Mouse (Mus musculus) CH12.LX (cell line): ENCODE results near the gene Nebl. TPM values are rescaled to one million over a fixed set of nuclear protein-coding genes. Genes with fewer than 3 reads are reported as not detected.

ENCODE experiments used
- DNase-seq: peaks from one replicate; pipeline ENCODE4 v3.0.0-alpha.2; 2013; ENCODE audit errors: extremely low read depth
- H3K27ac ChIP-seq: 2 replicates; pipeline ENCODE4 v1.5.1; 2012; ENCODE audit warnings: low read depth, mild to moderate bottlenecking, control low read depth, moderate library complexity; ENCODE audit not compliant: insufficient read depth
- H3K27me3 ChIP-seq: replicated peaks from 2 replicates; pipeline ENCODE3; 2012; ENCODE audit warnings: inconsistent platforms
- H3K36me3 ChIP-seq, 2 experiments: replicated peaks in 1 of 2; 2 replicates each; pipeline versions ENCODE3 to v1.6.1; 2012; ENCODE audit warnings: inconsistent platforms in 1 of 2, low read length in 1 of 2, mild to moderate bottlenecking in 1 of 2, mixed read lengths in 1 of 2, moderate library complexity in 1 of 2; ENCODE audit not compliant: control insufficient read depth in 1 of 2, insufficient read depth in 1 of 2
- H3K4me1 ChIP-seq, 2 experiments: 2 replicates each; pipeline ENCODE4 v1.6.1; 2012; ENCODE audit warnings: inconsistent platforms in 1 of 2, moderate library complexity in 1 of 2; ENCODE audit not compliant: insufficient read depth in 2 of 2, control insufficient read depth in 1 of 2
- H3K4me2 ChIP-seq: 2 replicates; pipeline ENCODE4 v1.6.1; 2012; ENCODE audit warnings: low read depth, mild to moderate bottlenecking, control low read depth; ENCODE audit not compliant: poor library complexity, insufficient read depth, severe bottlenecking
- H3K4me3 ChIP-seq, 3 experiments: fragments of 150-350 bp in 1 of 3; sonication (generic) in 1 of 3; replicated peaks in 1 of 3; 2 replicates each; pipeline versions ENCODE3 to v1.5.1; 2011 to 2012; ENCODE audit warnings: low read depth in 2 of 3, low read length in 2 of 3, mild to moderate bottlenecking in 2 of 3, moderate library complexity in 2 of 3, control low read depth in 1 of 3, improper control_type of control experiment in 1 of 3, inconsistent platforms in 1 of 3, mixed read lengths in 1 of 3; ENCODE audit not compliant: poor library complexity in 1 of 3
- H3K79me2 ChIP-seq: replicated peaks from 2 replicates; pipeline ENCODE4 v1.6.1; 2012; ENCODE audit warnings: mild to moderate bottlenecking, moderate library complexity; ENCODE audit not compliant: control insufficient read depth, poor library complexity, insufficient read depth, severe bottlenecking; ENCODE audit errors: extremely low read depth
- H3K9ac ChIP-seq: 2 replicates; pipeline ENCODE4 v1.6.1; 2012; ENCODE audit warnings: low read depth, mild to moderate bottlenecking, control low read depth, moderate library complexity; ENCODE audit not compliant: insufficient read depth
- H3K9me3 ChIP-seq: replicated peaks from 2 replicates; pipeline ENCODE3; 2012; ENCODE audit warnings: low read length, inconsistent platforms, mixed read lengths
- CHD1 ChIP-seq: IDR thresholded peaks from 2 replicates; pipeline ENCODE4 v1.6.1; 2012; ENCODE audit warnings: low read depth, low read length, improper control_type of control experiment, inconsistent platforms
- CHD2 ChIP-seq: IDR thresholded peaks from 2 replicates; pipeline ENCODE4 v1.6.1; 2011; ENCODE audit warnings: low read length, improper control_type of control experiment
- CTCF ChIP-seq, 2 experiments: IDR thresholded peaks in 1 of 2; conservative IDR thresholded peaks in 1 of 2; 2 replicates each; pipeline ENCODE4 v1.5.1; 2011 to 2012; ENCODE audit warnings: low read depth in 2 of 2, low read length in 2 of 2, improper control_type of control experiment in 1 of 2, inconsistent platforms in 1 of 2, mild to moderate bottlenecking in 1 of 2, moderate library complexity in 1 of 2
- E2F4 ChIP-seq: IDR thresholded peaks from 2 replicates; pipeline ENCODE4 v1.6.1; 2011; ENCODE audit warnings: low read depth, low read length, improper control_type of control experiment; ENCODE audit not compliant: insufficient replicate concordance
- ELF1 ChIP-seq: IDR thresholded peaks from 2 replicates; pipeline ENCODE4 v1.6.1; 2014; ENCODE audit warnings: low read depth, mild to moderate bottlenecking, inconsistent platforms, low read length, improper control_type of control experiment
- ETS1 ChIP-seq: conservative IDR thresholded peaks from 2 replicates; pipeline ENCODE4 v1.6.1; 2012; ENCODE audit warnings: low read depth, mild to moderate bottlenecking, inconsistent platforms, low read length, improper control_type of control experiment, moderate library complexity
- GABPA ChIP-seq: IDR thresholded peaks from 2 replicates; pipeline ENCODE4 v1.6.1; 2012; ENCODE audit warnings: low read depth, low read length, improper control_type of control experiment, inconsistent platforms; ENCODE audit not compliant: insufficient replicate concordance
- HCFC1 ChIP-seq: IDR thresholded peaks from 2 replicates; pipeline ENCODE4 v1.6.1; 2012; ENCODE audit warnings: low read depth, mild to moderate bottlenecking, inconsistent platforms, low read length, improper control_type of control experiment
- JUN ChIP-seq: IDR thresholded peaks from 2 replicates; pipeline ENCODE4 v1.6.1; 2011; ENCODE audit warnings: low read depth, mild to moderate bottlenecking, low read length, improper control_type of control experiment, moderate library complexity; ENCODE audit not compliant: insufficient read depth
- JUND ChIP-seq: conservative IDR thresholded peaks from 2 replicates; pipeline ENCODE4 v1.6.1; 2011; ENCODE audit warnings: low read depth, low read length, improper control_type of control experiment
- MAZ ChIP-seq: IDR thresholded peaks from 2 replicates; pipeline ENCODE4 v1.6.1; 2012; ENCODE audit warnings: low read depth, mild to moderate bottlenecking, inconsistent platforms, low read length, improper control_type of control experiment, moderate library complexity
- MXI1 ChIP-seq: IDR thresholded peaks from 2 replicates; pipeline ENCODE4 v1.6.1; 2011; ENCODE audit warnings: mild to moderate bottlenecking, low read depth, low read length, improper control_type of control experiment
- MYC ChIP-seq: IDR thresholded peaks from 2 replicates; pipeline ENCODE4 v1.6.1; 2011; ENCODE audit warnings: low read depth, mild to moderate bottlenecking, improper control_type of control experiment, low read length
- NRF1 ChIP-seq: IDR thresholded peaks from 2 replicates; pipeline ENCODE4 v1.6.1; 2014; ENCODE audit warnings: low read depth, mild to moderate bottlenecking, inconsistent platforms, low read length, improper control_type of control experiment, moderate library complexity
- PAX5 ChIP-seq: IDR thresholded peaks from 2 replicates; pipeline ENCODE4 v1.6.1; 2012; ENCODE audit warnings: low read length, inconsistent platforms, mixed read lengths
- RCOR1 ChIP-seq: conservative IDR thresholded peaks from 2 replicates; pipeline ENCODE4 v1.6.1; 2012; ENCODE audit warnings: low read depth, mild to moderate bottlenecking, inconsistent platforms, low read length, improper control_type of control experiment
- SIN3A ChIP-seq: IDR thresholded peaks from 2 replicates; pipeline ENCODE4 v1.6.1; 2012; ENCODE audit warnings: low read length, improper control_type of control experiment, inconsistent platforms
- TCF12 ChIP-seq: IDR thresholded peaks from 2 replicates; pipeline ENCODE4 v1.6.1; 2014; ENCODE audit warnings: low read depth, mild to moderate bottlenecking, inconsistent platforms, low read length, improper control_type of control experiment
- UBTF ChIP-seq: IDR thresholded peaks from 2 replicates; pipeline ENCODE4 v1.6.1; 2012; ENCODE audit warnings: low read depth, mild to moderate bottlenecking, inconsistent platforms, low read length, improper control_type of control experiment, moderate library complexity
- USF2 ChIP-seq: conservative IDR thresholded peaks from 2 replicates; pipeline ENCODE4 v1.6.1; 2011; ENCODE audit warnings: low read depth, low read length, improper control_type of control experiment
- ZNF384 ChIP-seq: IDR thresholded peaks from 2 replicates; pipeline ENCODE4 v1.6.1; 2012; ENCODE audit warnings: low read depth, low read length, improper control_type of control experiment, inconsistent platforms
- dilution Hi-C: fragments of 300-500 bp; cut with MboI; formaldehyde crosslinking; loops from 2 replicates; pipeline ENCODE4 v1.14.3; 2020; ENCODE audit warnings: low sequenced_read_pairs; ENCODE audit not compliant: extremely low pct_unique_long_range_greater_than_20kb, extremely low pct_ligation_motif_present
- in situ Hi-C: fragments of 300-500 bp; cut with MboI; formaldehyde crosslinking; loops from 3 replicates; pipeline ENCODE4 v1.14.3; 2019; ENCODE audit warnings: low sequenced_read_pairs, low pct_ligation_motif_present, low pct_unique_long_range_greater_than_20kb, mixed read lengths
- polyA plus RNA-seq: library from polyadenylated mRNA; unstranded; fragments of >175 nt; gene quantifications from 2 replicates; pipeline ENCODE4 v1.2.1, GENCODE M21; 2012; ENCODE audit warnings: low read depth; ENCODE audit not compliant: insufficient read length
- total RNA-seq, 2 experiments: library from RNA; depleted of rRNA; stranded (reverse); fragments of 300-350 nt in 1 of 2; fragments of >200 nt in 1 of 2; gene quantifications; 2 replicates each; pipeline ENCODE4 v1.2.3; 2012 to 2014

Nebl gene
- total and polyA plus RNA-seq, 3 experiments, result 12.6 to 113 (median 46.4) TPM

GRCm38 (mm10) chr2:17524205-17524978, 206.9 kb downstream of the Nebl start:
- TF ChIP-seq ETS1, result no peak
- no peak for TF ChIP-seq ZNF384
- no peak for TF ChIP-seq JUND
- TF ChIP-seq GABPA, result no peak
- TF ChIP-seq HCFC1, result no peak
- TF ChIP-seq MXI1, result no peak
- no peak for TF ChIP-seq CTCF (conservative IDR thresholded peaks at IDR 0.05 in 1 of 2, IDR thresholded peaks at IDR 0.05 in 1 of 2; ENCODE audit: low read depth in 2 of 2, low read length in 2 of 2)
- TF ChIP-seq CHD2, result no peak
- no peak for TF ChIP-seq ELF1
- no peak for TF ChIP-seq TCF12
- no peak for TF ChIP-seq UBTF
- no peak for TF ChIP-seq PAX5
- TF ChIP-seq USF2, result no peak
- H3K9me3 ChIP-seq, result no peaks in the 10 kb centered on the region
- H3K4me2 ChIP-seq, result no peak overlapping the region
- dilution Hi-C loops (no loop called here), in situ Hi-C loops (no loop called here)
- no peaks in the 10 kb centered on the region for H3K4me1 ChIP-seq
- no peak overlapping the region for H3K4me3 ChIP-seq
- DNase-seq, result no peak
- no peaks in the 10 kb centered on the region for H3K36me3 ChIP-seq
- H3K27ac ChIP-seq, result no peak overlapping the region
- H3K27me3 ChIP-seq, result no peaks in the 10 kb centered on the region
- no peak overlapping the region for H3K9ac ChIP-seq
- H3K79me2 ChIP-seq, result no peaks in the 10 kb centered on the region

- TF ChIP-seq E2F4 (no peak), JUND (no peak), MYC (no peak), NRF1 (no peak), JUN (no peak), ELF1 (no peak), CHD2 (no peak), GABPA (no peak), RCOR1 (no peak), CHD1 (no peak), MAZ (no peak), MXI1 (no peak), SIN3A (no peak)
- dilution Hi-C loops, result no loop called here
- no peaks in the 10 kb centered on the region for H3K9me3 ChIP-seq
- H3K36me3 ChIP-seq, result no peaks in the 10 kb centered on the region
- no peak overlapping the region for H3K9ac ChIP-seq
- no peak overlapping the region for H3K4me2 ChIP-seq
- DNase-seq, result no peak
- in situ Hi-C loops, result no loop called here
- no peaks in the 10 kb centered on the region for H3K27me3 ChIP-seq
- H3K79me2 ChIP-seq, result no peaks in the 10 kb centered on the region
- no peak overlapping the region for H3K27ac ChIP-seq
- H3K4me1 ChIP-seq, result no peaks in the 10 kb centered on the region
- H3K4me3 ChIP-seq, result no peak overlapping the region
Measured at GRCm38 (mm10) chr2:17523791-17524190, 207.5 kb downstream of the Nebl start.
